Mouse (Mus musculus): ENCODE measurements around the gene Sh3kbp1. TPM values are rescaled to one million over a fixed set of nuclear protein-coding genes. Genes with fewer than 3 reads are reported as not detected.

Gene Sh3kbp1
- total and polyA plus RNA-seq, 3 experiments, result 45.4 to 85.8 (median 48.2) TPM

GRCm38 (mm10) chrX:159924759-159925158 lies 297.7 kb downstream of the Sh3kbp1 start:
- Histone ChIP-seq H3K4me1 (ENCODE audit: control insufficient read depth in 1 of 2, insufficient read depth in 2 of 2) (no peaks in the 10 kb centered on the region), H3K4me2 (ENCODE audit: insufficient read depth, low read depth, poor library complexity, severe bottlenecking) (no peak overlapping the region), H3K79me2 (replicated peaks; ENCODE audit: control insufficient read depth, extremely low read depth, insufficient read depth, poor library complexity, severe bottlenecking) (no peaks in the 10 kb centered on the region), H3K36me3 (replicated peaks in 1 of 2; ENCODE audit: control insufficient read depth in 1 of 2, insufficient read depth in 1 of 2, low read length in 1 of 2) (peaks cover 22 to 74% of the 10 kb centered on the region in 2 experiments), H3K4me3 (replicated peaks in 1 of 3; ENCODE audit: low read depth in 2 of 3, low read length in 2 of 3, poor library complexity in 1 of 3) (no peak overlapping the region), H3K9me3 (replicated peaks; ENCODE audit: low read length) (no peaks in the 10 kb centered on the region), H3K9ac (ENCODE audit: insufficient read depth, low read depth) (no peak overlapping the region), H3K27ac (ENCODE audit: insufficient read depth, low read depth) (no peak overlapping the region), H3K27me3 (replicated peaks) (no peaks in the 10 kb centered on the region)
- TF ChIP-seq CTCF (conservative IDR thresholded peaks at IDR 0.05 in 1 of 2, IDR thresholded peaks at IDR 0.05 in 1 of 2; ENCODE audit: low read depth in 2 of 2, low read length in 2 of 2), result no peak
- TF ChIP-seq SIN3A (IDR thresholded peaks at IDR 0.05; ENCODE audit: low read length), result no peak
- TF ChIP-seq POLR2AphosphoS2 (IDR thresholded peaks at IDR 0.05; ENCODE audit: low read depth, low read length), result no peak
- TF ChIP-seq ETS1 (conservative IDR thresholded peaks at IDR 0.05; ENCODE audit: low read depth, low read length), result no peak
- no peak for TF ChIP-seq E2F4 (IDR thresholded peaks at IDR 0.05; ENCODE audit: insufficient replicate concordance, low read depth, low read length)
- TF ChIP-seq NELFE (IDR thresholded peaks at IDR 0.05; ENCODE audit: low read depth, low read length), result no peak
- no peak for TF ChIP-seq ZMIZ1 (IDR thresholded peaks at IDR 0.05; ENCODE audit: low read depth, low read length)
- no peak for TF ChIP-seq RCOR1 (conservative IDR thresholded peaks at IDR 0.05; ENCODE audit: low read depth, low read length)
- no peak for TF ChIP-seq MXI1 (IDR thresholded peaks at IDR 0.05; ENCODE audit: low read depth, low read length)
- TF ChIP-seq CHD2 (IDR thresholded peaks at IDR 0.05; ENCODE audit: low read length), result no peak
- no peak for TF ChIP-seq SMC3 (IDR thresholded peaks at IDR 0.05; ENCODE audit: low read depth, low read length)
- TF ChIP-seq MAFK (IDR thresholded peaks at IDR 0.05; ENCODE audit: insufficient replicate concordance, low read length), result no peak
- no peak for TF ChIP-seq JUND (conservative IDR thresholded peaks at IDR 0.05; ENCODE audit: low read depth, low read length)
- no peak for TF ChIP-seq RAD21 (IDR thresholded peaks at IDR 0.05; ENCODE audit: low read depth, low read length)
- TF ChIP-seq JUN (IDR thresholded peaks at IDR 0.05; ENCODE audit: insufficient read depth, low read depth, low read length), result no peak
- no peak for TF ChIP-seq MEF2A (IDR thresholded peaks at IDR 0.05; ENCODE audit: borderline replicate concordance, low read depth, low read length)
- no peak for TF ChIP-seq BHLHE40 (IDR thresholded peaks at IDR 0.05; ENCODE audit: low read depth, low read length)
- dilution Hi-C loops (cut with MboI; ENCODE audit: extremely low pct_ligation_motif_present, extremely low pct_unique_long_range_greater_than_20kb, low sequenced_read_pairs), result no loop called here
- no peak for DNase-seq (ENCODE audit: extremely low read depth)
- in situ Hi-C loops (cut with MboI; ENCODE audit: low pct_ligation_motif_present, low pct_unique_long_range_greater_than_20kb, low sequenced_read_pairs), result no loop called here

DNA sequence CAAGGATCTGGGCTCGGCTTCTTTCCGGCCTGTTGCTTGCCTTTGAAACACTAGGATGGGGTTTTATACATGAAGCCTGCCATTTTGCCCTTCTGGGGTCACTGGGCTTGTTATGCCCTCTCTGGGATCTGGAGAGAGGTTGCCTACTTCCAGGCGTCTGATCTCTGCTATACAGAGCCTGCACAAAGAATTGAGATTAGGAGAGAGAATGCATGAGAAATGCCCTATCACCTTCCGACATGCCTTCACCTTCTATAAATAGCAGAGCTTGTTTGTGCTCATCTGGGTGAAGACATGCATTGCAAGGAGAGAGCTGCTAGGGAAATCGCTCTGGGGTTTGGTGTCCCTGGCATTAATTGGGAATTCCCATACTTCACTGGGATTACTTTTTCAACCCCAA lies 301.1 kb downstream of the Sh3kbp1 start:
- no peak for DNase-seq (ENCODE audit: extremely low read depth)
- no peaks in the 10 kb centered on the region for H3K9me3 ChIP-seq (replicated peaks; ENCODE audit: low read length)
- H3K4me1 ChIP-seq (ENCODE audit: control insufficient read depth in 1 of 2, insufficient read depth in 2 of 2), result no peaks in the 10 kb centered on the region
- no peaks in the 10 kb centered on the region for H3K79me2 ChIP-seq (replicated peaks; ENCODE audit: control insufficient read depth, extremely low read depth, insufficient read depth, poor library complexity, severe bottlenecking)
- H3K27me3 ChIP-seq (replicated peaks), result no peaks in the 10 kb centered on the region
- peaks cover 11 to 62% of the 10 kb centered on the region in 2 experiments for H3K36me3 ChIP-seq (replicated peaks in 1 of 2; ENCODE audit: control insufficient read depth in 1 of 2, insufficient read depth in 1 of 2, low read length in 1 of 2)
- no peak overlapping the region for H3K4me2 ChIP-seq (ENCODE audit: insufficient read depth, low read depth, poor library complexity, severe bottlenecking)
- H3K4me3 ChIP-seq (replicated peaks in 1 of 3; ENCODE audit: low read depth in 2 of 3, low read length in 2 of 3, poor library complexity in 1 of 3), result no peak overlapping the region
- H3K9ac ChIP-seq (ENCODE audit: insufficient read depth, low read depth), result no peak overlapping the region
- dilution Hi-C loops (cut with MboI; ENCODE audit: extremely low pct_ligation_motif_present, extremely low pct_unique_long_range_greater_than_20kb, low sequenced_read_pairs) (no loop called here), in situ Hi-C loops (cut with MboI; ENCODE audit: low pct_ligation_motif_present, low pct_unique_long_range_greater_than_20kb, low sequenced_read_pairs) (no loop called here)
- TF ChIP-seq USF2 (conservative IDR thresholded peaks at IDR 0.05; ENCODE audit: low read depth, low read length), result no peak
- TF ChIP-seq HCFC1 (IDR thresholded peaks at IDR 0.05; ENCODE audit: low read depth, low read length), result no peak
- no peak for TF ChIP-seq UBTF (IDR thresholded peaks at IDR 0.05; ENCODE audit: low read depth, low read length)
- TF ChIP-seq JUN (IDR thresholded peaks at IDR 0.05; ENCODE audit: insufficient read depth, low read depth, low read length), result no peak
- TF ChIP-seq MAFK (IDR thresholded peaks at IDR 0.05; ENCODE audit: insufficient replicate concordance, low read length), result no peak
- TF ChIP-seq SMC3 (IDR thresholded peaks at IDR 0.05; ENCODE audit: low read depth, low read length), result no peak
- no peak for TF ChIP-seq POLR2A (IDR thresholded peaks at IDR 0.05; ENCODE audit: low read depth, low read length)
- no peak overlapping the region for H3K27ac ChIP-seq (ENCODE audit: insufficient read depth, low read depth)
